Mouse (Mus musculus) spleen, adult 2 months (tissue): ENCODE measurements around the gene Jmjd6.

Experiments used
- CTCF ChIP-seq: fragments of 200-500 bp; IDR thresholded peaks from 2 replicates; pipeline ENCODE4 v1.5.1; 2011; ENCODE audit warnings: mild to moderate bottlenecking, inconsistent platforms; ENCODE audit not compliant: insufficient read depth, insufficient read length, insufficient replicate concordance; ENCODE audit errors: extremely low read depth
- POLR2A ChIP-seq: fragments of 200-500 bp; IDR thresholded peaks from 2 replicates; pipeline ENCODE4 v1.6.1; 2011; ENCODE audit warnings: low read depth, low read length, inconsistent platforms

- TF ChIP-seq CTCF (no peak), POLR2A (no peak)
These were observed 21.9 kb downstream of the Jmjd6 start for GRCm38 (mm10) chr11:116821057-116821940.
